Mouse (Mus musculus) forebrain, embryonic 16.5 days (tissue): ENCODE measurements at regions not wholly inside any gene's neighbourhood (a gene's known extent, or its start where the extent isn't known, plus 50 kb on each side); places are given as distances from the start of the nearest gene placed in this dataset.
A peak's percentile ranks its signal among the peaks of the same experiment; 100 is the strongest.

Source experiments
- ATAC-seq: fragments of 200-750 bp; cut with Nextera tagmentation; 2 replicates; pipeline ENCODE4 v1.8.0; 2017; ENCODE audit warnings: mild to moderate bottlenecking, moderate library complexity
- H3K27ac ChIP-seq: fragments of 300-500 bp; sonication (generic); 2 replicates; pipeline ENCODE4 v1.5.1; 2014; ENCODE audit warnings: low read length, control low read depth
- H3K27me3 ChIP-seq: fragments of 300-500 bp; sonication (generic); replicated peaks from 2 replicates; pipeline ENCODE4 v1.6.1; 2014; ENCODE audit warnings: low read length; ENCODE audit not compliant: control insufficient read depth, insufficient read depth
- H3K36me3 ChIP-seq: fragments of 300-500 bp; sonication (generic); 2 replicates; pipeline ENCODE4 v1.6.1; 2014; ENCODE audit not compliant: control insufficient read depth, insufficient read depth
- H3K4me1 ChIP-seq: fragments of 300-500 bp; sonication (generic); replicated peaks from 2 replicates; pipeline ENCODE4 v1.6.1; 2014; ENCODE audit warnings: low read length; ENCODE audit not compliant: control insufficient read depth, insufficient read depth
- H3K4me2 ChIP-seq: fragments of 300-500 bp; sonication (generic); 2 replicates; pipeline ENCODE4 v1.6.1; 2014; ENCODE audit warnings: mild to moderate bottlenecking, low read length, control low read depth
- H3K4me3 ChIP-seq: fragments of 300-500 bp; sonication (generic); replicated peaks from 2 replicates; pipeline ENCODE4 v1.5.1; 2014; ENCODE audit warnings: mild to moderate bottlenecking, low read length, control low read depth
- H3K9ac ChIP-seq: fragments of 300-500 bp; sonication (generic); replicated peaks from 2 replicates; pipeline ENCODE4 v1.6.1; 2014; ENCODE audit warnings: low read depth, low read length, control low read depth
- H3K9me3 ChIP-seq: fragments of 300-500 bp; sonication (generic); 2 replicates; pipeline ENCODE4 v1.6.1; 2016; ENCODE audit warnings: low read length; ENCODE audit not compliant: control insufficient read depth
- WGBS: fragments of 180-500 bp; shearing (Covaris S2); extraction: QIAGEN DNeasy Blood & Tissue Kit; methylation state at CpG from one replicate; pipeline ENCODE4 v1.1.7; 2014; 5-methylcytosine and 5-hydroxymethylcytosine counted together

- Histone ChIP-seq H3K27ac (no peak overlapping the region), H3K4me3 (no peak overlapping the region), H3K27me3 (no peaks in the 10 kb centered on the region), H3K4me1 (peaks cover 8% of the 10 kb centered on the region), H3K9me3 (no peaks in the 10 kb centered on the region), H3K36me3 (no peaks in the 10 kb centered on the region), H3K4me2 (no peak overlapping the region), H3K9ac (no peak overlapping the region)
- 41% methylated on average over 2 of the region's 2 CpGs for WGBS
- ATAC-seq: no peak
Observed at GRCm38 (mm10) chr12:99060702-99061101, 140.3 kb downstream of the Ttc8 start.

- peak; percentile 71 for ATAC-seq
- Histone ChIP-seq H3K27ac (no peak overlapping the region), H3K4me2 (no peak overlapping the region), H3K4me1 (peaks cover 8% of the 10 kb centered on the region), H3K4me3 (no peak overlapping the region), H3K36me3 (no peaks in the 10 kb centered on the region), H3K9ac (no peak overlapping the region), H3K9me3 (no peaks in the 10 kb centered on the region), H3K27me3 (no peaks in the 10 kb centered on the region)
- WGBS: 42% methylated on average over 3 of the region's 3 CpGs
Observed at GRCm38 (mm10) chr12:99063441-99063840, 143.1 kb downstream of the Ttc8 start.

GRCm38 (mm10) chr12:99063885-99064284 is 143.5 kb downstream of the Ttc8 start:
- Histone ChIP-seq H3K9me3 (no peaks in the 10 kb centered on the region), H3K9ac (no peak overlapping the region), H3K27ac (no peak overlapping the region), H3K4me1 (peaks cover 8% of the 10 kb centered on the region), H3K4me3 (no peak overlapping the region), H3K36me3 (no peaks in the 10 kb centered on the region), H3K27me3 (no peaks in the 10 kb centered on the region), H3K4me2 (no peak overlapping the region)
- WGBS: 91% methylated on average over 8 of the region's 8 CpGs
- no peak; the same call in 1 of the 2 replicates for ATAC-seq

DNA sequence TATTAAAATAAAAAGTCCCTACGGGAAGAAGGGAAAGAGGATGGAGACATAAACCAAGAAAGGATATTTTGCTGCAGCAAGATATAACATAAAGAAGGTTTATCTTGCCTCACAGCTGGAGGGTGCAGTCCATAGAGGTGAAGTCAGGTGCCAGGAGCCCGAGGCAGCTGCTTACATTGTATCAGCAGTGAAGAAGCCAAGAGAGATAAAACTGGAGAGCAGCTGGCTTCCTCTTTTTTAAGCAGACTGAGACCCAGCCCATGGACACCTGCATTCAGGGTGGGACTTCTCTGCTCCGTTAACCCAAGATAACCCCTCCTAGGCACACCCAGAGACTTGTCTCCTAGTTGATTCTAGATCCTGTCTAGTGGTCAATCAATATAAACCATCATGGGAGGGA is 147.6 kb downstream of the Ttc8 start:
- H3K27ac ChIP-seq: no peak overlapping the region
- H3K27me3 ChIP-seq: no peaks in the 10 kb centered on the region
- no peak overlapping the region for H3K4me3 ChIP-seq
- no peaks in the 10 kb centered on the region for H3K9me3 ChIP-seq
- no peak overlapping the region for H3K9ac ChIP-seq
- H3K4me1 ChIP-seq: peaks cover 8% of the 10 kb centered on the region
- 76% methylated on average over 3 of the region's 3 CpGs for WGBS
- ATAC-seq: no peak
- no peaks in the 10 kb centered on the region for H3K36me3 ChIP-seq
- H3K4me2 ChIP-seq: no peak overlapping the region

GRCm38 (mm10) chr12:99073766-99074165 is 153.4 kb downstream of the Ttc8 start:
- H3K27me3 ChIP-seq: no peaks in the 10 kb centered on the region
- no peak overlapping the region for H3K9ac ChIP-seq
- no peak overlapping the region for H3K4me3 ChIP-seq
- H3K9me3 ChIP-seq: no peaks in the 10 kb centered on the region
- peaks cover 4% of the 10 kb centered on the region; the same call in 1 of the 2 replicates for H3K4me1 ChIP-seq
- no peak overlapping the region for H3K4me2 ChIP-seq
- ATAC-seq: no peak
- 89% methylated on average over 5 of the region's 5 CpGs for WGBS
- H3K27ac ChIP-seq: no peak overlapping the region
- H3K36me3 ChIP-seq: no peaks in the 10 kb centered on the region

GRCm38 (mm10) chr12:99077366-99077765 is 157.0 kb downstream of the Ttc8 start:
- Histone ChIP-seq H3K27ac (no peak overlapping the region), H3K4me3 (no peak overlapping the region), H3K4me2 (no peak overlapping the region), H3K27me3 (no peaks in the 10 kb centered on the region), H3K9ac (no peak overlapping the region), H3K9me3 (no peaks in the 10 kb centered on the region), H3K36me3 (no peaks in the 10 kb centered on the region), H3K4me1 (peaks cover 4% of the 10 kb centered on the region; the same call in 1 of the 2 replicates)
- no peak for ATAC-seq
- 44% methylated on average over 3 of the region's 3 CpGs for WGBS

DNA sequence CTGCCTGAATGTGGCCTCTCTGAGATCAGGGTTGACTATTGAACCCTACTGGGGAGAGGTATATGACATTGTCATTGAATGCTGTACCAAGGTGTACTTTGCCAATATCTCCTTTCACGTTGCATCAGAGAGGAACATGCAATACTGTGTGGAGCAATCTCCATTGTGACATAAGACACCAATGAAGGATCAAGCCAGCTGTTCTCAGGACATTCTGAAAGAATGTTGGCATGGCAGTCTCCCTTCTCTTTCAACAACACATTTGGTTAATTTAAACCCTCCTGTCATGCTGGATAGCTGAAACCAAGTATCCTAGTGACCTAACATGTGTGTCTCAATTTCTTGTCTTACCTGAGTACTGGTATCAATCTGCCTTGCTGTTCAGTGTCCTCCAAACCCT is 159.5 kb downstream of the Ttc8 start:
- Histone ChIP-seq H3K9ac (no peak overlapping the region), H3K9me3 (no peaks in the 10 kb centered on the region), H3K27ac (no peak overlapping the region), H3K4me3 (no peak overlapping the region), H3K36me3 (no peaks in the 10 kb centered on the region), H3K4me2 (no peak overlapping the region), H3K4me1 (peaks cover 17% of the 10 kb centered on the region), H3K27me3 (no peaks in the 10 kb centered on the region)
- WGBS: 89% methylated on average over 1 of the region's 1 CpGs
- ATAC-seq: no peak

DNA sequence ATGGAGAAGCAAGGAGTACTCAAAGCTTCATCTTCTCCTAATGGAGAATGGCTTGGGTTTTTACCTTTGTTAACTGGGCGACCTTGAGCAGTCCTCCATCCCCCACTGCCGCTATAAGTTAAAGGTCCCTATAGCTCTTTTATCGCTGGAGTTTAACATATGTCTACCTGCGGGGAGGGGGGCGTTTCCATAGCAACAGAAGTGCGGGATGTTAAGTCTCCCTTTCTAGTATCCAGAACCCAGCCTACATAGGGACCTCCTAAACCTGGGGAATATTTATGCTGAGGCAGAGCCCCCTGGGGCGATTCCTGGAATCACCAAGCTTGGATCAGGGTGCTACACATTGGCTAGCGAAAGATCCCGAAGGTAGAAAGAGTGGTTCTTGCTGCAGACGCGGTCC is 163.2 kb downstream of the Ttc8 start:
- H3K4me2 ChIP-seq: peak overlapping the region; percentile 24
- no peak overlapping the region for H3K4me3 ChIP-seq
- ATAC-seq: no peak
- no peak overlapping the region for H3K27ac ChIP-seq
- H3K4me1 ChIP-seq: peaks cover 28% of the 10 kb centered on the region
- H3K9ac ChIP-seq: no peak overlapping the region
- WGBS: 40% methylated on average over 11 of the region's 11 CpGs
- no peaks in the 10 kb centered on the region for H3K27me3 ChIP-seq
- no peaks in the 10 kb centered on the region for H3K9me3 ChIP-seq
- no peaks in the 10 kb centered on the region for H3K36me3 ChIP-seq

GRCm38 (mm10) chr12:99084144-99084543 is 163.8 kb downstream of the Ttc8 start:
- Histone ChIP-seq H3K4me2 (peak overlapping the region; percentile 24), H3K4me1 (peaks cover 28% of the 10 kb centered on the region), H3K36me3 (no peaks in the 10 kb centered on the region), H3K9ac (no peak overlapping the region), H3K27me3 (no peaks in the 10 kb centered on the region), H3K9me3 (no peaks in the 10 kb centered on the region), H3K4me3 (no peak overlapping the region), H3K27ac (no peak overlapping the region)
- 1% methylated on average over 18 of the region's 18 CpGs for WGBS
- peak; percentile 95 for ATAC-seq

DNA sequence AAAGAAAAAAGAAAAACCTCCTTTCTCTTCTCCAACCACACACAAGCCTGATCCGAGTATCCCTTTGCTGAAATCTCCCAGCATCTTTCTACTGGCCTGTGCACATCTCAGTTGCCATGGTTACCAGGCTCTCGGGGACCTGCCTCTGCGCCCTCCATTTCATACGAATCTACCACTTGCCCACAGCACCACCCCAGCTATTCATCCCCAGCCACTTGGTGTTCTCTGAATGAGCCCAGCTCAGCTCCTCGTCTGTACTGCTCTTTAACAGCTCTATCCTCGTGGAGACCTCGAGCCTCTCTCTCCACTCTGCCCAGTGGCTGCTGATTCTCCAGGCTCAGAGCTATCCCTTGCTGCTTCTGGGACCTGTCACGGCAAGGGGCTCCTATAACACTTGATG is 166.9 kb downstream of the Ttc8 start:
- ATAC-seq: peak; percentile 58
- Histone ChIP-seq H3K36me3 (no peaks in the 10 kb centered on the region), H3K27ac (no peak overlapping the region), H3K4me2 (no peak overlapping the region), H3K27me3 (no peaks in the 10 kb centered on the region), H3K9ac (0 out of 2 replicates have a peak overlapping the region, but pooled peaks have one; percentile 18), H3K4me1 (peaks cover 28% of the 10 kb centered on the region), H3K9me3 (no peaks in the 10 kb centered on the region), H3K4me3 (no peak overlapping the region)
- WGBS: 5% methylated on average over 8 of the region's 8 CpGs
